Mouse (Mus musculus): ENCODE data around the gene Zfp462. TPM values are rescaled to one million over a fixed set of nuclear protein-coding genes. Genes with fewer than 3 reads are reported as not detected.
A peak's percentile ranks its signal among the peaks of the same experiment; 100 is the strongest.
"Not testable (repeated sequence)": the region's sequence is repeated elsewhere in the genome, so short reads cannot be mapped to it uniquely, and the experiment has no call there.

Zfp462 gene
- polyA plus RNA-seq (2016; fragmentation: Nextera tagmentation; extraction: Ambion mirVana): 16.3 and 18.3 TPM in 2 replicates

DNA sequence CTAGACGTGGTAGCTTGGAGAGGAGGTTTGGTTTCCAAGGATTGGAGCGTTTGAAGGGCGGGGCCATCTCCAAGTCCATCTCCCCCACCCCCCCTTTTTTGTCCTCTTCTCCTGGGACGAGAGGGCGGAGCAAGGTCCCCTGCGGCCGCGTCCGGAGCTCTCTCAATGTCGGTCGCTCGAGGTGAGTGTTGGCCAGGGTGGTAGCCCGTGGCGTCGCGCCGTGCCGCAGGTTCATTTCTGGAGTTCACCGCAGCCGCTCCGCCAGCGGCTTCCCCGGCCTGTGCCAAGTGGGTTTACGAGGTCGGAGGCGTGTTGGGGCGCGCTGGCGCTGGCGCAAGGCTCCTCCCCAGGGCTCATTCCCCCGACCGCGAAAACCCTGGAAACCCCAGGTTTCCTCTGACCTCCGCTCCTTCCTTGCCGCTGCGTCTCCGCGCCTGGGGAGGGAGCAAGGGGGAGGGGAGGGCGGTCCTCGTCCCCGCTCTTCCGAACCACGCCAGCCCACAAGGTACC, at the start of gene Zfp462:
TSS of gene Zfp462 (plus strand) at position 128 of the 510 bp plus-strand sequence.
- no peaks in the 10 kb centered on the region for H3K27me3 ChIP-seq
- peak; percentile 51 for ATAC-seq (ENCODE audit: low FRiP score)
- no peaks in the 10 kb centered on the region for H3K36me3 ChIP-seq
- H3K9ac ChIP-seq: peak within 1 kb of the TSS; percentile 97
- peak within 1 kb of the TSS; percentile 58 for H3K4me2 ChIP-seq (replicated peaks)
- H3K4me3 ChIP-seq: peak within 1 kb of the TSS; percentile 85
- H3K27ac ChIP-seq: peak within 1 kb of the TSS; percentile 99
- WGBS: 0% methylated on average over 43 of the region's 43 CpGs
- H3K9me3 ChIP-seq (replicated peaks): no peaks in the 10 kb centered on the region
- peaks cover 3% of the 10 kb centered on the region; the same call in 1 of the 2 replicates for H3K4me1 ChIP-seq

DNA sequence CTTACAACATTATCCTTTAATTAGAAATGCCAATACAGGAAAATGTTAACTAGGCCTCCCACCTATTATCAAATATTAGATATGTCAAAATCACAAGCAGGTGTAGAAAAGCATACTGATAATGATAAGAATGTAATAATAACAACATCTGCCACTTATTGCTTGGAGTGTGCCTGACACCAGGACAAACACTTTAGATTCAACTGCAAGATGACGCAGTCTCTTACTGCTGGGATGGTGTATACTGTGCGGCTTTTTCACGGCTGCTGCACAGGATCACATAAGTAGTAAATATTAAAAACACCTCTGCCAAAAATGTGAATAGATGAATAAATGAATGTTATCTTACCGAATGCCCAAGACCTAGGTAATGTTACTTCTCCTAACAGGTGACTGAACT, 48.8 kb upstream of the Zfp462 start:
- H3K27me3 ChIP-seq: no peaks in the 10 kb centered on the region
- no peak overlapping the region for H3K4me3 ChIP-seq
- H3K9me3 ChIP-seq (replicated peaks): no peaks in the 10 kb centered on the region
- no peak overlapping the region for H3K27ac ChIP-seq
- no peak overlapping the region for H3K4me2 ChIP-seq (replicated peaks)
- no peak for ATAC-seq (ENCODE audit: low FRiP score)
- 89% methylated on average over 4 of the region's 4 CpGs for WGBS
- no peak overlapping the region for H3K9ac ChIP-seq
- no peaks in the 10 kb centered on the region for H3K36me3 ChIP-seq
- H3K4me1 ChIP-seq: peaks cover 6% of the 10 kb centered on the region; the same call in 1 of the 2 replicates

DNA sequence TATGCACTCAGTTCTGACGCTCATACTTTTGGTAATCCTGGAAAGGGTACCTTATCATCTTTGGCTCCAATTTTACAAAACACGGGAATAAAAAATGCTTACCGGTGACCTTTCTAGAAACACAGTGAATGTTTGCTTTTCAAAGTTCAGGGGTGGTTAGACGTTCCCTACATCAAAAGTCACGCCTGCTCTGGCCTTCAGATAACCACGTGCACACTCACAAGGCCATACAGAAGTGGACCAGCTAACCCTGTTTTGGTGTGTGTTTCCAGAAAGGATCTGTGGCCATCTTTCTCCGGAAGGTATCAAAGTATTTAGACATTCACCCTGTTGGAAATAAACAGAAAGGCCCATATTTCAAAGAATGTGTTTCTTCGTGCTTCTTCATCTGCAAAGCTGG, 40.2 kb upstream of the Zfp462 start:
- Histone ChIP-seq H3K4me3 (no peak overlapping the region), H3K27me3 (no peaks in the 10 kb centered on the region), H3K4me1 (no peaks in the 10 kb centered on the region), H3K36me3 (no peaks in the 10 kb centered on the region), H3K27ac (no peak overlapping the region), H3K9me3 (replicated peaks) (no peaks in the 10 kb centered on the region), H3K9ac (no peak overlapping the region), H3K4me2 (replicated peaks) (no peak overlapping the region)
- 88% methylated on average over 8 of the region's 8 CpGs for WGBS
- ATAC-seq (ENCODE audit: low FRiP score): no peak

GRCm38 (mm10) chr4:54905399-54905953, 39.4 kb upstream of the Zfp462 start:
- no peak overlapping the region for H3K4me3 ChIP-seq
- no peaks in the 10 kb centered on the region for H3K9me3 ChIP-seq (replicated peaks)
- no peak overlapping the region for H3K9ac ChIP-seq
- no peak for ATAC-seq (ENCODE audit: low FRiP score)
- no peaks in the 10 kb centered on the region for H3K36me3 ChIP-seq
- no peaks in the 10 kb centered on the region for H3K27me3 ChIP-seq
- H3K4me1 ChIP-seq: no peaks in the 10 kb centered on the region
- 92% methylated on average over 7 of the region's 7 CpGs for WGBS
- H3K4me2 ChIP-seq (replicated peaks): no peak overlapping the region
- no peak overlapping the region for H3K27ac ChIP-seq

DNA sequence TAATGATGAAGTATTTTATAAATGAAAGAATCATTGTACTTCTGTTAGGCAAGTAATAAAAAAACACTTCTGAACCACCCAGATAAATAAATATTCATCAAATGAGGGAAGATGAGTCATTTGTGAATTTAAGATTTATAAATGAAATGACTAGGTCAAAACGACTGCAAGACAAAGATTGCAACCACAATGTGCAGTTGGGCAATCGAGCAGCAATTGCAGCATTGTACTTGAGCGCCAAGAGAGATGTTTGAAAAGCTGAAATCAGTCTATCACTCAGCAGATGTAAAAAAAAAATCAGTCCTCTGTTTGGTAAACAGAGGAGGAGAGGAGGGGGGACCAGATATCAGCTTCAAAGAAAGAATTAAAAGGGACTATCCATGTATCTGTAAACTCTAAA, 34.5 kb upstream of the Zfp462 start:
- no peaks in the 10 kb centered on the region for H3K9me3 ChIP-seq (replicated peaks)
- H3K4me3 ChIP-seq: no peak overlapping the region
- H3K27me3 ChIP-seq: no peaks in the 10 kb centered on the region
- WGBS: 91% methylated on average over 3 of the region's 3 CpGs
- no peaks in the 10 kb centered on the region for H3K4me1 ChIP-seq
- no peak overlapping the region for H3K27ac ChIP-seq
- H3K4me2 ChIP-seq (replicated peaks): no peak overlapping the region
- ATAC-seq (ENCODE audit: low FRiP score): no peak
- no peak overlapping the region for H3K9ac ChIP-seq
- H3K36me3 ChIP-seq: no peaks in the 10 kb centered on the region

DNA sequence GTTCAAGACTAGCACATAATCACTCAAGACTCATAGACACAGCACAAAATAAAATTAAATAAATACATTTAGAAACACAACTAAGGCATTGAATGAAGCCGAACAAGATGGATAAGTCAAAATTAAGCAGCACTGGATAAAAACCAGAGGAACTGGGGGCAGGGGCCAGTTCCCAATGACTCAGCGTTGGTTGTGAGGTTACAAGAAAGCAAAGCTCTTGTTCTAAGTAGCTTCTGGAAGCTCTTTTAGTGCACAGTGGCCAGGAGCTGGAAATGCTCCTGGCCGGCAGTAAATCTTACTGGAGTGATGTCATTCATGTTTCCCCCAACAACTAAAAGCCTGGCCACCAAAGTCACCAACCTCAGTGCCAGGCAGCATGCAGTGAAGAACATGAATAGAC, 26.6 kb upstream of the Zfp462 start:
- Histone ChIP-seq H3K9me3 (replicated peaks) (no peaks in the 10 kb centered on the region), H3K9ac (no peak overlapping the region), H3K4me2 (replicated peaks) (no peak overlapping the region), H3K4me1 (no peaks in the 10 kb centered on the region), H3K27me3 (no peaks in the 10 kb centered on the region), H3K27ac (no peak overlapping the region), H3K4me3 (no peak overlapping the region), H3K36me3 (no peaks in the 10 kb centered on the region)
- 77% methylated on average over 3 of the region's 3 CpGs for WGBS
- no peak for ATAC-seq (ENCODE audit: low FRiP score)

DNA sequence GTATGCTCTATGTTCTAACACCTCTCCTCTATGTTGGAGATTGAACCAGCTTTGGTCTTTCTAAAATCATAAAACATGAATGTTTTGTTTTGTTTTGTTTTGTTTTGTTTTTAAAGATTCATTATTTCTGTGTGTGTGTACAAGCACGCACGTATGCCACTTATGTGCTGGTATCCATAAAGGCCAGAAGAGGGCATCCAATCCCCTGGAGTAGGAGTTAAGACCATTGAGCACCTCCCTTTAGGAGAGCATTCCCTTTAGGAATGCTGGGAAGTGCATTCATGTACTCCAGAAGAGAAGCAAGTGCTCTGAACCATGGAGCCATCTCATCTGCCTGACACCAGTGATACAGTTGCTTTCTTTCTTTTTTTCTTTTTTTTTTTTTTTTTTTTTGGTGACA, 21.5 kb upstream of the Zfp462 start:
- Histone ChIP-seq H3K9ac (no peak overlapping the region), H3K9me3 (replicated peaks) (no peaks in the 10 kb centered on the region), H3K4me3 (no peak overlapping the region), H3K27me3 (no peaks in the 10 kb centered on the region), H3K36me3 (no peaks in the 10 kb centered on the region), H3K4me1 (no peaks in the 10 kb centered on the region), H3K4me2 (replicated peaks) (no peak overlapping the region), H3K27ac (no peak overlapping the region)
- WGBS: 96% methylated on average over 2 of the region's 2 CpGs
- no peak for ATAC-seq (ENCODE audit: low FRiP score)

- WGBS: 87% methylated on average over 2 of the region's 2 CpGs
- no peak for ATAC-seq (ENCODE audit: low FRiP score)
- Histone ChIP-seq H3K4me3 (no peak overlapping the region), H3K9me3 (replicated peaks) (no peaks in the 10 kb centered on the region), H3K4me2 (replicated peaks) (no peak overlapping the region), H3K4me1 (no peaks in the 10 kb centered on the region), H3K36me3 (no peaks in the 10 kb centered on the region), H3K27me3 (no peaks in the 10 kb centered on the region), H3K27ac (no peak overlapping the region), H3K9ac (no peak overlapping the region)
Observed at GRCm38 (mm10) chr4:54924306-54924705, 20.5 kb upstream of the Zfp462 start.

GRCm38 (mm10) chr4:54926456-54926855, 18.4 kb upstream of the Zfp462 start:
- 87% methylated on average over 5 of the region's 5 CpGs for whole genome bisulfite sequencing
- ATAC-seq (ENCODE audit: low FRiP score); H3K27ac ChIP-seq; H3K4me3 ChIP-seq; H3K4me1 ChIP-seq; H3K4me2 ChIP-seq (replicated peaks); H3K9me3 ChIP-seq (replicated peaks); H3K36me3 ChIP-seq; H3K27me3 ChIP-seq; H3K9ac ChIP-seq: not testable (repeated sequence)

GRCm38 (mm10) chr4:54927321-54928062, 17.4 kb upstream of the Zfp462 start:
- not testable (repeated sequence) for H3K4me3 ChIP-seq; ATAC-seq (ENCODE audit: low FRiP score); H3K9ac ChIP-seq; H3K27ac ChIP-seq; H3K4me1 ChIP-seq; H3K4me2 ChIP-seq (replicated peaks); H3K27me3 ChIP-seq; H3K36me3 ChIP-seq; H3K9me3 ChIP-seq (replicated peaks)
- WGBS: 86% methylated on average over 8 of the region's 8 CpGs

GRCm38 (mm10) chr4:54929686-54930085, 15.2 kb upstream of the Zfp462 start:
- 73% methylated on average over 2 of the region's 2 CpGs for WGBS
- no peaks in the 10 kb centered on the region for H3K27me3 ChIP-seq
- no peak overlapping the region for H3K4me2 ChIP-seq (replicated peaks)

DNA sequence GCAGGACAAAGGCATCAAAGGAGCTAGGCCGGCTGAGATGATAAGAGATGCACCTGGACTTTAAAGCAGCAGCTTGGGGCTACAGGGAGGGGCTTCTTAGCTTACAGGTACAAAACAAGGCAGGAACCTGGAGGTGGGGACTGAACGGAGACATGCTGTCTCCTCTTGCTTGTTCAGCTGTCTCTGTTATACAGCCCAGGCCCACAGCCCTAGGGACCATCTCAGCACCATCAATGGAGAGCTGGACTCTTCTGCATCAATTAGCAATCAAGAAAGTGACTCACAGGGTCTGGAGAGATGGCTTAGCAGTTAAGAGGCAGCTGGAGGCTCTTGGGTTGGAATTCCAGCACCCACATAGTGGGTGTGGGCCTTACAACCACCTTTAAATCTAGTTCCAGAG, 12.2 kb upstream of the Zfp462 start:
- no peak for ATAC-seq (ENCODE audit: low FRiP score)
- WGBS: 41% methylated on average over 2 of the region's 2 CpGs

More at GRCm38 (mm10) chr4:54929686-54930085, 15.2 kb upstream of the Zfp462 start:
- Histone ChIP-seq H3K36me3 (no peaks in the 10 kb centered on the region), H3K27ac (no peak overlapping the region), H3K4me1 (no peaks in the 10 kb centered on the region), H3K9me3 (replicated peaks) (no peaks in the 10 kb centered on the region), H3K9ac (no peak overlapping the region), H3K4me3 (no peak overlapping the region)
- no peak for ATAC-seq (ENCODE audit: low FRiP score)

GRCm38 (mm10) chr4:54937161-54937560, 7.7 kb upstream of the Zfp462 start:
- no peak overlapping the region for H3K27ac ChIP-seq
- H3K4me2 ChIP-seq (replicated peaks): no peak overlapping the region
- H3K4me3 ChIP-seq: no peak overlapping the region
- no peaks in the 10 kb centered on the region for H3K36me3 ChIP-seq
- no peaks in the 10 kb centered on the region for H3K4me1 ChIP-seq
- ATAC-seq (ENCODE audit: low FRiP score): no peak
- H3K9ac ChIP-seq: no peak overlapping the region
- WGBS: 91% methylated on average over 1 of the region's 1 CpGs
- no peaks in the 10 kb centered on the region for H3K27me3 ChIP-seq
- no peaks in the 10 kb centered on the region for H3K9me3 ChIP-seq (replicated peaks)

More for the DNA sequence above, 12.2 kb upstream of the Zfp462 start:
- Histone ChIP-seq H3K4me2 (replicated peaks) (no peak overlapping the region), H3K4me1 (no peaks in the 10 kb centered on the region), H3K4me3 (no peak overlapping the region), H3K36me3 (no peaks in the 10 kb centered on the region), H3K9me3 (replicated peaks) (no peaks in the 10 kb centered on the region), H3K27me3 (no peaks in the 10 kb centered on the region), H3K9ac (no peak overlapping the region), H3K27ac (no peak overlapping the region)

Data from hindbrain, embryonic 12.5 days (tissue).